Mouse (Mus musculus): ENCODE data around the gene Npcd. TPM values are rescaled to one million over a fixed set of nuclear protein-coding genes. Genes with fewer than 3 reads are reported as not detected.

The Npcd gene
- polyA plus RNA-seq, 1 experiment from 2014 or later, result 0.91 TPM

- whole genome bisulfite sequencing, result 93% methylated on average over 8 of the region's 8 CpGs
- Histone ChIP-seq H3K4me2 (replicated peaks) (no peak overlapping the region), H3K9me3 (replicated peaks) (no peaks in the 10 kb centered on the region), H3K27ac (replicated peaks) (no peak overlapping the region), H3K9ac (no peak overlapping the region), H3K27me3 (no peaks in the 10 kb centered on the region), H3K36me3 (no peaks in the 10 kb centered on the region), H3K4me3 (replicated peaks) (no peak overlapping the region), H3K4me1 (peaks cover 13% of the 10 kb centered on the region; the same call in 1 of the 2 replicates)
- no peak for ATAC-seq (ENCODE audit: insufficient number of reproducible peaks, low FRiP score, low TSS enrichment, low read depth)
Observed at GRCm38 (mm10) chr15:79750266-79750665, 83.8 kb downstream of the Npcd start.

- Histone ChIP-seq H3K9me3 (replicated peaks) (no peaks in the 10 kb centered on the region), H3K36me3 (no peaks in the 10 kb centered on the region), H3K4me1 (peaks cover 13% of the 10 kb centered on the region; the same call in 1 of the 2 replicates), H3K27me3 (no peaks in the 10 kb centered on the region), H3K4me2 (replicated peaks) (no peak overlapping the region), H3K27ac (replicated peaks) (no peak overlapping the region), H3K4me3 (replicated peaks) (no peak overlapping the region), H3K9ac (no peak overlapping the region)
- ATAC-seq (ENCODE audit: insufficient number of reproducible peaks, low FRiP score, low TSS enrichment, low read depth), result no peak
- 89% methylated on average over 7 of the region's 7 CpGs for WGBS
Observed at GRCm38 (mm10) chr15:79749162-79749561, 84.9 kb downstream of the Npcd start.

- Histone ChIP-seq H3K4me1 (peaks cover 9% of the 10 kb centered on the region; the same call in 1 of the 2 replicates), H3K9ac (no peak overlapping the region), H3K27me3 (no peaks in the 10 kb centered on the region), H3K9me3 (replicated peaks) (no peaks in the 10 kb centered on the region), H3K36me3 (no peaks in the 10 kb centered on the region), H3K27ac (replicated peaks) (no peak overlapping the region), H3K4me2 (replicated peaks) (no peak overlapping the region), H3K4me3 (replicated peaks) (no peak overlapping the region)
- no peak for ATAC-seq (ENCODE audit: insufficient number of reproducible peaks, low FRiP score, low TSS enrichment, low read depth)
- WGBS, result 51% methylated on average over 11 of the region's 11 CpGs
Observed at GRCm38 (mm10) chr15:79747998-79748397, 86.0 kb downstream of the Npcd start.

- Histone ChIP-seq H3K27me3 (no peaks in the 10 kb centered on the region), H3K36me3 (no peaks in the 10 kb centered on the region), H3K4me2 (replicated peaks) (no peak overlapping the region), H3K4me3 (replicated peaks) (no peak overlapping the region), H3K9me3 (replicated peaks) (no peaks in the 10 kb centered on the region), H3K9ac (no peak overlapping the region), H3K4me1 (peaks cover 18% of the 10 kb centered on the region), H3K27ac (replicated peaks) (0 out of 2 replicates have a peak overlapping the region, but pooled peaks have one; percentile 22)
- no peak for ATAC-seq (ENCODE audit: insufficient number of reproducible peaks, low FRiP score, low TSS enrichment, low read depth)
- WGBS, result 85% methylated on average over 5 of the region's 5 CpGs
Observed at GRCm38 (mm10) chr15:79745883-79746282, 88.2 kb downstream of the Npcd start.

GRCm38 (mm10) chr15:79745312-79745711 is 88.7 kb downstream of the Npcd start:
- no peaks in the 10 kb centered on the region for H3K36me3 ChIP-seq
- H3K4me2 ChIP-seq (replicated peaks), result no peak overlapping the region
- no peaks in the 10 kb centered on the region for H3K27me3 ChIP-seq
- no peak for ATAC-seq (ENCODE audit: insufficient number of reproducible peaks, low FRiP score, low TSS enrichment, low read depth)
- 74% methylated on average over 10 of the region's 10 CpGs for WGBS
- H3K27ac ChIP-seq (replicated peaks), result 0 out of 2 replicates have a peak overlapping the region, but pooled peaks have one; percentile 22
- no peak overlapping the region for H3K4me3 ChIP-seq (replicated peaks)
- H3K4me1 ChIP-seq, result peaks cover 23% of the 10 kb centered on the region
- no peak overlapping the region for H3K9ac ChIP-seq
- H3K9me3 ChIP-seq (replicated peaks), result no peaks in the 10 kb centered on the region

GRCm38 (mm10) chr15:79744742-79745141 is 89.3 kb downstream of the Npcd start:
- H3K27ac ChIP-seq (replicated peaks), result no peak overlapping the region
- peaks cover 29% of the 10 kb centered on the region for H3K4me1 ChIP-seq
- H3K4me3 ChIP-seq (replicated peaks), result no peak overlapping the region
- WGBS, result 75% methylated on average over 8 of the region's 8 CpGs
- H3K9ac ChIP-seq, result no peak overlapping the region
- no peak overlapping the region for H3K4me2 ChIP-seq (replicated peaks)
- no peaks in the 10 kb centered on the region for H3K9me3 ChIP-seq (replicated peaks)
- no peaks in the 10 kb centered on the region for H3K36me3 ChIP-seq
- no peaks in the 10 kb centered on the region for H3K27me3 ChIP-seq
- ATAC-seq (ENCODE audit: insufficient number of reproducible peaks, low FRiP score, low TSS enrichment, low read depth), result no peak

GRCm38 (mm10) chr15:79744001-79744400 is 90.0 kb downstream of the Npcd start:
- WGBS, result 90% methylated on average over 11 of the region's 11 CpGs
- no peak for ATAC-seq (ENCODE audit: insufficient number of reproducible peaks, low FRiP score, low TSS enrichment, low read depth)

GRCm38 (mm10) chr15:79742706-79743023 is 91.4 kb downstream of the Npcd start:
- Histone ChIP-seq H3K9ac (peak overlapping the region; percentile 87), H3K4me3 (replicated peaks) (peak overlapping the region; percentile 82), H3K36me3 (peaks cover 16% of the 10 kb centered on the region), H3K4me1 (peaks cover 44% of the 10 kb centered on the region), H3K27ac (replicated peaks) (no peak overlapping the region; the same call in 1 of the 2 replicates), H3K9me3 (replicated peaks) (no peaks in the 10 kb centered on the region), H3K4me2 (replicated peaks) (peak overlapping the region; percentile 84), H3K27me3 (no peaks in the 10 kb centered on the region)
- WGBS, result under 1% methylated on average over 23 of the region's 23 CpGs
- peak; percentile 13; the same call in 1 of the 2 replicates for ATAC-seq (ENCODE audit: insufficient number of reproducible peaks, low FRiP score, low TSS enrichment, low read depth)

More at GRCm38 (mm10) chr15:79744001-79744400, 90.0 kb downstream of the Npcd start:
- Histone ChIP-seq H3K27me3 (no peaks in the 10 kb centered on the region), H3K4me3 (replicated peaks) (no peak overlapping the region), H3K9me3 (replicated peaks) (no peaks in the 10 kb centered on the region), H3K27ac (replicated peaks) (no peak overlapping the region), H3K4me2 (replicated peaks) (no peak overlapping the region), H3K36me3 (0 out of 2 replicates have a peak, but pooled peaks cover 4% of the 10 kb centered on the region), H3K4me1 (peaks cover 36% of the 10 kb centered on the region), H3K9ac (no peak overlapping the region)

GRCm38 (mm10) chr15:79741921-79742705 is 91.9 kb downstream of the Npcd start, which contains the start of gene Sun2:
Gene Sun2, minus strand, starts transcription at chr15:79742536.
- Histone ChIP-seq H3K9ac (peak within 1 kb of the TSS; percentile 87), H3K36me3 (peaks cover 22% of the 10 kb centered on the region), H3K27ac (replicated peaks) (peak within 1 kb of the TSS; percentile 63), H3K27me3 (no peaks in the 10 kb centered on the region), H3K4me2 (replicated peaks) (peak within 1 kb of the TSS; percentile 84), H3K4me3 (replicated peaks) (peak within 1 kb of the TSS; percentile 82), H3K9me3 (replicated peaks) (no peaks in the 10 kb centered on the region), H3K4me1 (peaks cover 44% of the 10 kb centered on the region)
- under 1% methylated on average over 69 of the region's 93 CpGs for WGBS
- ATAC-seq (ENCODE audit: insufficient number of reproducible peaks, low FRiP score, low TSS enrichment, low read depth), result peak; percentile 89

- Histone ChIP-seq H3K9ac (peak overlapping the region; percentile 87), H3K4me1 (peaks cover 44% of the 10 kb centered on the region), H3K4me3 (replicated peaks) (peak overlapping the region; percentile 82), H3K36me3 (peaks cover 29% of the 10 kb centered on the region), H3K27me3 (no peaks in the 10 kb centered on the region), H3K9me3 (replicated peaks) (no peaks in the 10 kb centered on the region), H3K4me2 (replicated peaks) (peak overlapping the region; percentile 84), H3K27ac (replicated peaks) (peak overlapping the region; percentile 63)
- no peak for ATAC-seq (ENCODE audit: insufficient number of reproducible peaks, low FRiP score, low TSS enrichment, low read depth)
- WGBS, result 19% methylated on average over 14 of the region's 14 CpGs
Observed at GRCm38 (mm10) chr15:79741173-79741858, 92.7 kb downstream of the Npcd start.

- peaks cover 33% of the 10 kb centered on the region for H3K36me3 ChIP-seq
- peaks cover 47% of the 10 kb centered on the region for H3K4me1 ChIP-seq
- H3K4me2 ChIP-seq (replicated peaks), result peak overlapping the region; percentile 84
- no peaks in the 10 kb centered on the region for H3K9me3 ChIP-seq (replicated peaks)
- H3K4me3 ChIP-seq (replicated peaks), result peak overlapping the region; percentile 82
- H3K27me3 ChIP-seq, result no peaks in the 10 kb centered on the region
- 57% methylated on average over 3 of the region's 3 CpGs for WGBS
- H3K9ac ChIP-seq, result no peak overlapping the region
- H3K27ac ChIP-seq (replicated peaks), result 0 out of 2 replicates have a peak overlapping the region, but pooled peaks have one; percentile 63
- no peak for ATAC-seq (ENCODE audit: insufficient number of reproducible peaks, low FRiP score, low TSS enrichment, low read depth)
Observed at GRCm38 (mm10) chr15:79740739-79741138, 93.3 kb downstream of the Npcd start.

All from embryonic facial prominence, embryonic 15.5 days (tissue).